Mouse (Mus musculus) testis, adult 2 months (tissue): Measurements from ENCODE around the gene Sema4d. TPM values are rescaled to one million over a fixed set of nuclear protein-coding genes. Genes with fewer than 3 reads are reported as not detected.
"Not testable (repeated sequence)": the region's sequence is repeated elsewhere in the genome, so short reads cannot be mapped to it uniquely, and the experiment has no call there.

Experiments used
- H3K27ac ChIP-seq: fragments of 200-500 bp; 2 replicates; pipeline ENCODE4 v1.5.1; 2012; ENCODE audit warnings: low read depth, low read length; ENCODE audit not compliant: control insufficient read depth, insufficient read depth
- H3K27me3 ChIP-seq: fragments of 200-500 bp; 2 replicates; pipeline ENCODE4 v1.6.1; 2012; ENCODE audit warnings: mild to moderate bottlenecking, low read length, moderate library complexity; ENCODE audit not compliant: control insufficient read depth, insufficient read depth
- H3K36me3 ChIP-seq: fragments of 200-500 bp; 2 replicates; pipeline ENCODE4 v1.6.1; 2012; ENCODE audit warnings: mild to moderate bottlenecking, low read length; ENCODE audit not compliant: control insufficient read depth, insufficient read depth
- H3K4me1 ChIP-seq: fragments of 200-500 bp; 2 replicates; pipeline ENCODE4 v1.6.1; 2012; ENCODE audit warnings: low read length; ENCODE audit not compliant: control insufficient read depth, insufficient read depth
- H3K4me3 ChIP-seq: fragments of 200-500 bp; 2 replicates; pipeline ENCODE4 v1.5.1; 2012; ENCODE audit warnings: low read depth, mild to moderate bottlenecking, low read length, moderate library complexity, mixed read lengths; ENCODE audit not compliant: control insufficient read depth
- CTCF ChIP-seq: fragments of 200-500 bp; IDR thresholded peaks from 2 replicates; pipeline ENCODE4 v1.5.1; 2012; ENCODE audit warnings: low read depth, mild to moderate bottlenecking, inconsistent platforms, low read length, moderate library complexity; ENCODE audit not compliant: control insufficient read depth, insufficient read depth, insufficient replicate concordance
- POLR2A ChIP-seq: fragments of 200-500 bp; IDR thresholded peaks from 2 replicates; pipeline ENCODE4 v1.6.1; 2012; ENCODE audit warnings: low read depth, mild to moderate bottlenecking, inconsistent platforms, low read length, moderate library complexity; ENCODE audit not compliant: control insufficient read depth
- polyA plus RNA-seq: library from polyadenylated mRNA; depleted of rRNA; stranded (reverse); fragments of >200 nt; gene quantifications from 2 replicates; pipeline ENCODE4 v1.2.3, GENCODE M21; 2012

Sema4d gene
- polyA plus RNA-seq, 1 experiment, result 1.4 TPM

- H3K36me3 ChIP-seq, result no peaks in the 10 kb centered on the region
- H3K27ac ChIP-seq, result no peak overlapping the region
- no peak overlapping the region for H3K4me3 ChIP-seq
- TF ChIP-seq POLR2A, result no peak
- TF ChIP-seq CTCF, result no peak
- H3K4me1 ChIP-seq, result no peaks in the 10 kb centered on the region
- H3K27me3 ChIP-seq, result no peaks in the 10 kb centered on the region
Observed at GRCm38 (mm10) chr13:51837402-51837801, 43.9 kb upstream of the Sema4d start.

GRCm38 (mm10) chr13:51835208-51835607, 41.7 kb upstream of the Sema4d start:
- not testable (repeated sequence) for H3K4me3 ChIP-seq, H3K27me3 ChIP-seq
- H3K4me1 ChIP-seq, result peaks cover 12% of the 10 kb centered on the region

GRCm38 (mm10) chr13:51834520-51834919, 41.0 kb upstream of the Sema4d start:
- H3K36me3 ChIP-seq, result no peaks in the 10 kb centered on the region
- H3K27me3 ChIP-seq, result no peaks in the 10 kb centered on the region
- no peak overlapping the region for H3K27ac ChIP-seq
- peaks cover 12% of the 10 kb centered on the region for H3K4me1 ChIP-seq
- H3K4me3 ChIP-seq, result no peak overlapping the region
- TF ChIP-seq CTCF (no peak), POLR2A (no peak)

More at GRCm38 (mm10) chr13:51835208-51835607, 41.7 kb upstream of the Sema4d start:
- H3K36me3 ChIP-seq, H3K27ac ChIP-seq: not testable (repeated sequence)

- H3K27me3 ChIP-seq, H3K27ac ChIP-seq, H3K4me3 ChIP-seq, H3K36me3 ChIP-seq: not testable (repeated sequence)
- peaks cover 12% of the 10 kb centered on the region for H3K4me1 ChIP-seq
Observed at GRCm38 (mm10) chr13:51834024-51834423, 40.5 kb upstream of the Sema4d start.

- Histone ChIP-seq H3K27me3 (no peaks in the 10 kb centered on the region), H3K27ac (no peak overlapping the region), H3K4me3 (no peak overlapping the region), H3K4me1 (peaks cover 12% of the 10 kb centered on the region), H3K36me3 (no peaks in the 10 kb centered on the region)
- TF ChIP-seq CTCF, result no peak
- TF ChIP-seq POLR2A, result no peak
Observed at GRCm38 (mm10) chr13:51833611-51834010, 40.1 kb upstream of the Sema4d start.

GRCm38 (mm10) chr13:51832491-51832890, 38.9 kb upstream of the Sema4d start:
- TF ChIP-seq CTCF (no peak), POLR2A (no peak)
- Histone ChIP-seq H3K4me1 (peaks cover 12% of the 10 kb centered on the region), H3K36me3 (no peaks in the 10 kb centered on the region), H3K27ac (no peak overlapping the region), H3K4me3 (peak overlapping the region; percentile 56; the same call in 1 of the 2 replicates), H3K27me3 (no peaks in the 10 kb centered on the region)

GRCm38 (mm10) chr13:51830744-51831450, 37.4 kb upstream of the Sema4d start:
- H3K36me3 ChIP-seq, result no peaks in the 10 kb centered on the region
- H3K27me3 ChIP-seq, result no peaks in the 10 kb centered on the region
- peaks cover 12% of the 10 kb centered on the region for H3K4me1 ChIP-seq
- no peak overlapping the region for H3K4me3 ChIP-seq
- no peak for TF ChIP-seq POLR2A
- TF ChIP-seq CTCF, result peak; percentile 19; the same call in 1 of the 2 replicates
- no peak overlapping the region for H3K27ac ChIP-seq

GRCm38 (mm10) chr13:51823822-51824495, 30.4 kb upstream of the Sema4d start:
- Histone ChIP-seq H3K36me3 (no peaks in the 10 kb centered on the region), H3K4me1 (no peaks in the 10 kb centered on the region; the same call in none of the 2 replicates), H3K4me3 (no peak overlapping the region), H3K27ac (no peak overlapping the region), H3K27me3 (no peaks in the 10 kb centered on the region)
- TF ChIP-seq CTCF (no peak), POLR2A (no peak)
